Mouse (Mus musculus): ENCODE measurements around the gene 1110065P20Rik. TPM values are rescaled to one million over a fixed set of nuclear protein-coding genes. Genes with fewer than 3 reads are reported as not detected.

Gene 1110065P20Rik
- polyA plus RNA-seq, 1 experiment from 2014 or later, result 54.4 TPM

DNA sequence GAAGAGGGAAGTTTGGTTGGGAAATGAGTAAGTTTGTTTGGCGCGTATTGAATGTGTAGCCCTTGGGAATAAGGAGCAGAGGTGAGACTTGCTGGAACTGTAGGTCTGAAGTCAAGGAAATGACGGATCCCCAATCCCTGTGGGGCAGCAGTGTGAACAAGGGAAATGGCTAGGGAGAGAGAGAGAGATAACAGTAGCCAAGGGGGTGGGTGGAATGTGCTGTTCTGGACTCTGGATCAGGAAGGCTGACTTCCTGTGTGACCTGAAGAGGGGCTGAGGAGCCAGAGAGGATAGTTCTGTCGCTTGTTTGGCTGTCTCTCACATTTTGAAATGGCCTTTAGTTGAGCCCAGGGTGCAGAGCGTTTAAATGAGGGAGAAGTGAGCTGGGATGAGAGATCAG is 42.5 kb downstream of the 1110065P20Rik start:
- H3K27ac ChIP-seq (ENCODE audit: low read depth), result no peak overlapping the region
- no peak overlapping the region for H3K4me2 ChIP-seq (ENCODE audit: low read length)
- no peak overlapping the region for H3K4me3 ChIP-seq (ENCODE audit: low read depth, low read length)
- no peaks in the 10 kb centered on the region for H3K27me3 ChIP-seq (replicated peaks; ENCODE audit: control insufficient read depth, insufficient read depth, low read length)
- DNase-seq (ENCODE audit: low spot score) (no peak), ATAC-seq (replicated peaks; ENCODE audit: low FRiP score, low TSS enrichment, low read depth) (no peak)
- no peak overlapping the region for H3K9ac ChIP-seq (ENCODE audit: low read length)
- peaks cover 2% of the 10 kb centered on the region for H3K4me1 ChIP-seq (replicated peaks; ENCODE audit: control insufficient read depth, insufficient read depth, low read length)
- H3K9me3 ChIP-seq (ENCODE audit: control insufficient read depth, low read length), result no peaks in the 10 kb centered on the region
- 82% methylated on average over 5 of the region's 5 CpGs for WGBS
- H3K36me3 ChIP-seq (ENCODE audit: control insufficient read depth, insufficient read depth, low read length), result peaks cover 47% of the 10 kb centered on the region

DNA sequence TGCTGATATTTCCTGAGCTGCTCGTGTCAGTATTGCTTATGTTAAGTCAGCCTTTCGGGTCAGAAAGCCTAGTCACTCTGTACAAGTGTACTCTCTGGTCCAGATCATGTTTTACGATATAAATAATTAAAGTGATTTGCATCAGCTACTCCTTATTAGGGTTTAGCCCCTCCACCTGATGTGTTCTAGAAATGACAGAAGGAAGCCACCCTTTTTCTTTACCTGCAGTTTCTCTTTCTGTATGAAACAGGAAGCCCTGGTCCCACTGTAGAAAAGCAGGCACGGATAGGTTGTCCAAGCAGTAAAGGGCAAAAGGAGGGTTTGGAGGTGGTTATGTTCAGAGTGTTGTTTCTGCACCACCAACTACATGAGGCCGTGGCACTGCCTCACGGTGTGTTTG is 47.6 kb downstream of the 1110065P20Rik start:
- Histone ChIP-seq H3K27ac (ENCODE audit: low read depth) (no peak overlapping the region), H3K4me3 (ENCODE audit: low read depth, low read length) (peak overlapping the region; percentile 77), H3K27me3 (replicated peaks; ENCODE audit: control insufficient read depth, insufficient read depth, low read length) (no peaks in the 10 kb centered on the region), H3K9me3 (ENCODE audit: control insufficient read depth, low read length) (no peaks in the 10 kb centered on the region), H3K4me1 (replicated peaks; ENCODE audit: control insufficient read depth, insufficient read depth, low read length) (peaks cover 7% of the 10 kb centered on the region), H3K36me3 (ENCODE audit: control insufficient read depth, insufficient read depth, low read length) (peaks cover 56% of the 10 kb centered on the region), H3K9ac (ENCODE audit: low read length) (no peak overlapping the region), H3K4me2 (ENCODE audit: low read length) (peak overlapping the region; percentile 65)
- 81% methylated on average over 6 of the region's 6 CpGs for WGBS
- DNase-seq (ENCODE audit: low spot score), result no peak
- no peak for ATAC-seq (replicated peaks; ENCODE audit: low FRiP score, low TSS enrichment, low read depth)

DNA sequence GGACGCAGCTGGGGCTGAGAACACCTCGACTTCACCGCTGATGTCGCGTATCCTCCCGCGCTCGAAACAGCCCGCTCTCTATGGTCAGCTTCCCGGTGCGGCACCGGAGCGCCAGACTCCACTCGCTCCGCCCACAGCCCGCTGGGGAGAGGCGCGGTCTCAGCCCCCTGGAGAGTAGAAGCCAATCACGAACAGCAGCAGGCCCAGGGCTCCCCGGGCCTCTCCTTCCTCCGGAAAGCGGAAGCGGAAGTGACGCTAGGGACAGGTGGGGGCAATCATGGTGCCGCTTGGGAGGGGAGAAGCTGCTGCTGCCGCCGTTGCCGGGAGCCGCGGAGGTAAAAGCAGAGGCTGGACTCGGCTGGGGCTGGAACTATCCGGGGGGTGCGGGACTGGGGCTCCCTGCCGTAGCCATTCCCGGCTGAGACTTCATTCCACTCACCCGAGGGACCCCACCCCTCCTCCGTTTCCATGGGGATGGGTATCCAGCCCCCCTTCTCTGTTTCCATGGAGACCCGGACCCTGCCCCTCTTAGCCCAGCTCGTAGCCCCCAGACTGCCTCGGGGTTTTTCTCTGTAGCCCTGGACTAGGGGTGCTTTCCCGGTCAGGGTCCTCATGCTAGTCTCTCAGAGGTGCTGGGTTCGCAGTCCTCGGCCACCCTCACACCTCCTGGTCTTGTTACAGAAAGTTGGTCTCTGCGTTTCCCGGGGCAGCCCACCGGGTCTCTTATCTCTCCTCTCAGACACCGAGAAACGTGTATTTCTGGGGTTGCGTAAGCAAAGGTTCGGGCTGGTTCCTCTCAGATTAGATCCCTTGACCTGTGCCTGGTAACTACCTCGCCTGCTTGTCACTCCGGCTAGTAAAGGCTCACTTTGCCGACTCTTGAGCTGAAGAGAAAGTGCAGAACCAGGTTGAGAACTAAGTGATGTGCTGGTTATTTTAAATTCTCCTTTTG is 48.4 kb downstream of the 1110065P20Rik start:
- DNase-seq (ENCODE audit: low spot score), result peak; percentile 98
- WGBS, result 1% methylated on average over 51 of the region's 53 CpGs
- Histone ChIP-seq H3K36me3 (ENCODE audit: control insufficient read depth, insufficient read depth, low read length) (peaks cover 57% of the 10 kb centered on the region), H3K4me2 (ENCODE audit: low read length) (peak overlapping the region; percentile 65), H3K27me3 (replicated peaks; ENCODE audit: control insufficient read depth, insufficient read depth, low read length) (no peaks in the 10 kb centered on the region), H3K27ac (ENCODE audit: low read depth) (peak overlapping the region; percentile 97), H3K4me1 (replicated peaks; ENCODE audit: control insufficient read depth, insufficient read depth, low read length) (peaks cover 7% of the 10 kb centered on the region), H3K9me3 (ENCODE audit: control insufficient read depth, low read length) (no peaks in the 10 kb centered on the region), H3K9ac (ENCODE audit: low read length) (peak overlapping the region; percentile 93), H3K4me3 (ENCODE audit: low read depth, low read length) (peak overlapping the region; percentile 77)
- ATAC-seq (replicated peaks; ENCODE audit: low FRiP score, low TSS enrichment, low read depth), result peak; percentile 99

DNA sequence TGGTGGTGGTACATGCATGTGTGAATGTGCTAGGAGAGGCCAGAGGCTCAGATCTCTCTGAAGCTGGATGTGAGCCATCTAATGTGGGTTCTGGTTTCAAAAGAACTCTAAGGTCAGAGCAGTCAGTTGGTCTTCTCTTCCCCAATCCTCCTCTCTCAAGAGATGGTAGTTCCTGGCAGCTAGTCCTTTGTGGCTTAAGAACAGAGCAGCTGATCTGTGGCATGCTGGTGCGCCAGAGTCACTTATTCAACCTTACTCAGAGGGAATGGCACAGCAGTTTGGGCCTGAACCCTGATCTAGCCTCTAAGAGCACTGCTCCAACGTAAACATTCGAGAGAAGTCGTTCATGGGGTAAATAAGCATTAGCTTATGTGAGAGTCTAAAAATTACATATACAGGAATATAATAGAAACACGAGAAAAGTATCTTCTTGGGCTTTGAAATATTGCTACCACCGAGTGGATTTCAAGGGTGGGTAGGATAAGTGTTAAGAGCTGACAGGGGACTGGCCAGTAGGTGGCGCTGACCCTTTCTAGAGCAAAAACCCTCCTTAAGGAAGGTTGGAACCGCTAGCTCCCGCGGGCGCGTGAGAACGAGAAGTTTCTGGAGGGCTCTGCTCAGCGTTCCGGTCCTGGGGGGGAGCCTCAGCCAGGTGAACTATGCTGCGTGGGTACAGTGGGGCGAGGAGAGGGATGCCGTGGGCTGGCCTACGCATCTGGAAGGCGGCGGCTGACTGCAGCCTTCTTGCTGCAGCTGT is 49.3 kb downstream of the 1110065P20Rik start, which contains the start of gene Mtf1:
TSS of gene Mtf1 (plus strand) at position 553 of the 757 bp plus-strand sequence.
- 3% methylated on average over 21 of the region's 21 CpGs for WGBS
- Histone ChIP-seq H3K4me1 (replicated peaks; ENCODE audit: control insufficient read depth, insufficient read depth, low read length) (peaks cover 7% of the 10 kb centered on the region), H3K27me3 (replicated peaks; ENCODE audit: control insufficient read depth, insufficient read depth, low read length) (no peaks in the 10 kb centered on the region), H3K4me3 (ENCODE audit: low read depth, low read length) (peak within 1 kb of the TSS; percentile 77), H3K27ac (ENCODE audit: low read depth) (peak within 1 kb of the TSS; percentile 97), H3K4me2 (ENCODE audit: low read length) (peak within 1 kb of the TSS; percentile 65), H3K9ac (ENCODE audit: low read length) (peak within 1 kb of the TSS; percentile 93), H3K9me3 (ENCODE audit: control insufficient read depth, low read length) (no peaks in the 10 kb centered on the region), H3K36me3 (ENCODE audit: control insufficient read depth, insufficient read depth, low read length) (peaks cover 53% of the 10 kb centered on the region)
- DNase-seq (ENCODE audit: low spot score) (peak; percentile 90), ATAC-seq (replicated peaks; ENCODE audit: low FRiP score, low TSS enrichment, low read depth) (peak; percentile 82)

Other genes starting within 250 kb of the 1110065P20Rik start
- gene 3100002H09Rik, start 240.4 kb downstream of the 1110065P20Rik start, polyA plus RNA-seq (2014; fragmentation: Nextera tagmentation; extraction: Ambion mirVana), result not detected in 2 replicates
- 0.17 and 0.27 TPM in 2 replicates for gene Pou3f1, start 194.4 kb downstream of the 1110065P20Rik start, polyA plus RNA-seq (2014; fragmentation: Nextera tagmentation; extraction: Ambion mirVana)
- 57.6 and 65.6 TPM in 2 replicates for gene Utp11, start 157.6 kb downstream of the 1110065P20Rik start, polyA plus RNA-seq (2014; fragmentation: Nextera tagmentation; extraction: Ambion mirVana)
- 12.9 and 13.6 TPM in 2 replicates for gene Fhl3, start 150.5 kb downstream of the 1110065P20Rik start, polyA plus RNA-seq (2014; fragmentation: Nextera tagmentation; extraction: Ambion mirVana)
- gene Sf3a3, start 136.4 kb downstream of the 1110065P20Rik start, polyA plus RNA-seq (2014; fragmentation: Nextera tagmentation; extraction: Ambion mirVana), result 142 and 164 TPM in 2 replicates
- gene Inpp5b, start 109.3 kb downstream of the 1110065P20Rik start, polyA plus RNA-seq (2014; fragmentation: Nextera tagmentation; extraction: Ambion mirVana), result 29.4 and 31.2 TPM in 2 replicates
- 11.9 and 13.2 TPM in 2 replicates for gene Mtf1, start 49.1 kb downstream of the 1110065P20Rik start, polyA plus RNA-seq (2014; fragmentation: Nextera tagmentation; extraction: Ambion mirVana)
- 41.6 and 41.7 TPM in 2 replicates for gene Yrdc, start 517 bp downstream of the 1110065P20Rik start, polyA plus RNA-seq (2014; fragmentation: Nextera tagmentation; extraction: Ambion mirVana)
- 1.0 and 1.5 TPM in 2 replicates for gene Maneal, start 11.0 kb upstream of the 1110065P20Rik start, polyA plus RNA-seq (2014; fragmentation: Nextera tagmentation; extraction: Ambion mirVana)
- gene Epha10, start 29.7 kb upstream of the 1110065P20Rik start, polyA plus RNA-seq (2014; fragmentation: Nextera tagmentation; extraction: Ambion mirVana), result 0.19 and 0.20 TPM in 2 replicates
- 4.4 and 4.8 TPM in 2 replicates for gene 9930104L06Rik, start 85.9 kb upstream of the 1110065P20Rik start, polyA plus RNA-seq (2014; fragmentation: Nextera tagmentation; extraction: Ambion mirVana)
- 138 TPM in 2 replicates for gene Cdca8, start 88.1 kb upstream of the 1110065P20Rik start, polyA plus RNA-seq (2014; fragmentation: Nextera tagmentation; extraction: Ambion mirVana)
- 13.9 and 14.6 TPM in 2 replicates for gene Rspo1, start 135.2 kb upstream of the 1110065P20Rik start, polyA plus RNA-seq (2014; fragmentation: Nextera tagmentation; extraction: Ambion mirVana)
- gene Gnl2, start 165.4 kb upstream of the 1110065P20Rik start, polyA plus RNA-seq (2014; fragmentation: Nextera tagmentation; extraction: Ambion mirVana), result 76.2 and 96.4 TPM in 2 replicates
- 0.14 TPM in 1 of 2 replicates, not detected in the other for gene Dnali1, start 214.5 kb upstream of the 1110065P20Rik start, polyA plus RNA-seq (2014; fragmentation: Nextera tagmentation; extraction: Ambion mirVana)
- gene Snip1, start 215.5 kb upstream of the 1110065P20Rik start, polyA plus RNA-seq (2014; fragmentation: Nextera tagmentation; extraction: Ambion mirVana), result 28.8 and 30.4 TPM in 2 replicates
- gene Meaf6, start 233.9 kb upstream of the 1110065P20Rik start, polyA plus RNA-seq (2014; fragmentation: Nextera tagmentation; extraction: Ambion mirVana), result 60.2 and 63.0 TPM in 2 replicates

All from intestine, embryonic 14.5 days (tissue).